ENCODE assay signal across 20 mouse cellular contexts in the genomic region with DNA sequence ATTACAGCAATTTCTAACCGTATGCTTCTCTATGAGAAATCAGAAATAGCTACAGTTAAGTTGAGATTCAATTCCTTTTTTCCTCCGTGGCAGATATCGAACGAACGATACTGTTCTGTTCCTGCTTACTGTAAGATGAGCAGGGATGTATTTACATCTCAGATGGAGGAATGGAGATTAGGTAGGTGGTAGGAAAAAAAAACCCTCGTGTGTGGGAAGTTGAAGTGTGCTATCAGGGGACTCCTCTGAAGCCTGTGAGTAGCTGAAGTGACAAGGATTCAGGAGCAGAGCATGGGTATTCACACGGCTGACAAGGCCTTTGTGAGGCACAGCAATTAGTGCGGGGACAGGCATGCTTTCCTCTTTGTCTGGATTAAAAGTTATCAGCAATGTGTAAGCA. TPM values are rescaled to one million over a fixed set of nuclear protein-coding genes. Genes with fewer than 3 reads are reported as not detected.
DNase-seq lines count a peak whose midpoint lies in the region; ATAC-seq lines count a peak whose summit lies in the region.
"Had no signal": no experiment of that assay in that cellular context is flagged by ENCODE, and none has a peak within 500 bp of the region (broad histone marks: within the 10 kb centered on the region; RNA-seq: fewer than 3 reads in every experiment).

No protein-coding gene starts in this region.

- H3K36me3 ChIP-seq in neural tube, embryonic 15.5 days = no peaks in the 10 kb centered on the region
- H3K36me3 ChIP-seq: forebrain, embryonic 15.5 days; hindbrain, embryonic 15.5 days; lung, embryonic 15.5 days; midbrain, embryonic 10.5 days had no signal

- no peaks in the 10 kb centered on the region for H3K9me3 ChIP-seq in neural tube, embryonic 15.5 days (replicated peaks)
- H3K9me3 ChIP-seq: forebrain, embryonic 15.5 days; hindbrain, embryonic 15.5 days; lung, embryonic 15.5 days; midbrain, embryonic 10.5 days had no signal

- ATAC-seq in neural tube, embryonic 15.5 days (ENCODE audit: low FRiP score) = no peak
- ATAC-seq: forebrain, embryonic 15.5 days; intestine, embryonic 16.5 days had no signal

- H3K9ac ChIP-seq in neural tube, embryonic 15.5 days (replicated peaks) = no peak overlapping the region
- H3K9ac ChIP-seq: forebrain, embryonic 15.5 days; hindbrain, embryonic 15.5 days; liver, embryonic 14.5 days; lung, embryonic 15.5 days had no signal

- H3K27me3 ChIP-seq in neural tube, embryonic 15.5 days (replicated peaks) = no peaks in the 10 kb centered on the region
- H3K27me3 ChIP-seq: forebrain, embryonic 15.5 days; hindbrain, embryonic 15.5 days; lung, embryonic 15.5 days had no signal

- no peak overlapping the region for H3K4me3 ChIP-seq in neural tube, embryonic 15.5 days (replicated peaks)
- H3K4me3 ChIP-seq: forebrain, embryonic 15.5 days; hindbrain, embryonic 15.5 days; lung, embryonic 15.5 days; midbrain, embryonic 10.5 days had no signal

- peaks cover 32% of the 10 kb centered on the region for H3K4me1 ChIP-seq in neural tube, embryonic 15.5 days
- H3K4me1 ChIP-seq: lung, embryonic 15.5 days had no signal

- WGBS in neural tube, embryonic 15.5 days = 57% methylated on average over 8 of the region's 8 CpGs

- H3K27ac ChIP-seq in neural tube, embryonic 15.5 days (replicated peaks) = 0 out of 2 replicates have a peak overlapping the region, but pooled peaks have one; percentile 5
- H3K27ac ChIP-seq: forebrain, embryonic 15.5 days; hindbrain, embryonic 15.5 days; liver, embryonic 14.5 days; lung, embryonic 15.5 days; midbrain, embryonic 10.5 days; stomach, postnatal 0 days had no signal

- no peak overlapping the region for H3K4me2 ChIP-seq in neural tube, embryonic 15.5 days
- H3K4me2 ChIP-seq: forebrain, embryonic 15.5 days; hindbrain, embryonic 15.5 days; lung, embryonic 15.5 days had no signal

- peak; percentile 41 to 63 for DNase-seq in frontal cortex, adult 2 months (ENCODE audit: extremely low spot score in 1 of 2, low spot score in 1 of 2)
- no peak for DNase-seq in frontal cortex, postnatal 14 days (ENCODE audit: low spot score in 2 of 2)
- DNase-seq in neural tube, embryonic 10.5 days (ENCODE audit: extremely low spot score, low spot score) = no peak
- peak; percentile 7 to 16 for DNase-seq in left cerebral cortex, adult 18-20 months (ENCODE audit: low spot score in 2 of 2)
- peak; percentile 2 to 33 for DNase-seq in right cerebral cortex, postnatal 36 days (ENCODE audit: low spot score in 2 of 2)
- DNase-seq in kidney, postnatal 14 days = no peak
- DNase-seq: B cell, adult 2 months; cerebellum, adult 8-10 months; gastrocnemius, postnatal 14 days; heart, adult 18-20 months; heart, postnatal 4 days; lung, postnatal 4 days had no signal

RNA-seq across cellular contexts. Expression of gene Plppr1, which starts 49.3 kb away (rescaled TPM):
- 8.7 and 9.6 TPM in 2 replicates for polyA plus RNA-seq in frontal cortex, adult 2 months (2012; rRNA removed)
- polyA plus RNA-seq in neural tube, embryonic 15.5 days (2015; fragmentation: Nextera tagmentation; extraction: Ambion mirVana) = 77.9 and 91.9 TPM in 2 replicates
- 10 to 100 TPM in 1 of 2 experiments, 1 to 10 TPM in 1; 8.1 to 12.0 TPM for total RNA-seq in left cerebral cortex, adult 18-20 months (2021)

Comparison
In these comparisons a context has a peak if more than half of its experiments do, and no peak if none do; other contexts are left out.
1. DNase-seq: peak in frontal cortex, adult 2 months (2 of 2), left cerebral cortex, adult 18-20 months (2 of 2) and right cerebral cortex, postnatal 36 days (2 of 2); none in frontal cortex, postnatal 14 days (0 of 2), neural tube, embryonic 10.5 days (single experiment) and kidney, postnatal 14 days (single experiment).